Mouse (Mus musculus) urinary bladder, postnatal 4 days (tissue): ENCODE results near the gene Vangl2.

Source experiments
- DNase-seq, 2 experiments: peaks; one replicate each; pipeline ENCODE4 v3.0.0; 2021 to 2022; ENCODE audit warnings: low spot score in 2 of 2

The Vangl2 gene

GRCm38 (mm10) chr1:171966054-171966790, 62.0 kb downstream of the Vangl2 start:
- no peak for DNase-seq

- no peak for DNase-seq
These were observed 64.6 kb downstream of the Vangl2 start for GRCm38 (mm10) chr1:171963613-171964012.

GRCm38 (mm10) chr1:171961704-171962103, 66.5 kb downstream of the Vangl2 start:
- DNase-seq: no peak

- DNase-seq: no peak
These were observed 67.5 kb downstream of the Vangl2 start for GRCm38 (mm10) chr1:171960726-171961125.

- DNase-seq: no peak
These were observed 70.8 kb downstream of the Vangl2 start for GRCm38 (mm10) chr1:171957411-171957810.

GRCm38 (mm10) chr1:171955071-171955470, 73.2 kb downstream of the Vangl2 start:
- DNase-seq: no peak
